Mouse (Mus musculus): ENCODE results near the gene Gabarapl1. TPM values are rescaled to one million over a fixed set of nuclear protein-coding genes. Genes with fewer than 3 reads are reported as not detected.

Gabarapl1 gene
- polyA plus RNA-seq, 1 experiment, result 13.5 TPM

- H3K27me3 ChIP-seq (ENCODE audit: control insufficient read depth, insufficient read depth, low read length), result no peaks in the 10 kb centered on the region
- no peak overlapping the region for H3K4me3 ChIP-seq (ENCODE audit: low read depth, low read length)
- no peaks in the 10 kb centered on the region for H3K36me3 ChIP-seq (ENCODE audit: control insufficient read depth, insufficient read depth, low read length)
- H3K27ac ChIP-seq (ENCODE audit: insufficient read depth, low read depth, low read length), result no peak overlapping the region
- TF ChIP-seq CTCF (IDR thresholded peaks at IDR 0.05; ENCODE audit: extremely low read depth, insufficient read length, insufficient replicate concordance, low read depth, low read length) (no peak), POLR2A (IDR thresholded peaks at IDR 0.05; ENCODE audit: low read depth, low read length) (no peak)
- H3K4me1 ChIP-seq (ENCODE audit: control insufficient read depth, insufficient read depth, insufficient read length, low read length), result peaks cover 12% of the 10 kb centered on the region
- 46% methylated on average over 6 of the region's 6 CpGs for WGBS
Observed at GRCm38 (mm10) chr6:129510120-129510911, 22.6 kb upstream of the Gabarapl1 start.

GRCm38 (mm10) chr6:129512367-129512766, 20.6 kb upstream of the Gabarapl1 start, which contains the start of gene Tmem52b:
Gene Tmem52b, plus strand, starts transcription at chr6:129512555.
- H3K4me3 ChIP-seq (ENCODE audit: low read depth, low read length), result no peak within 1 kb of the TSS
- WGBS, result 32% methylated on average over 3 of the region's 3 CpGs
- no peaks in the 10 kb centered on the region for H3K36me3 ChIP-seq (ENCODE audit: control insufficient read depth, insufficient read depth, low read length)
- no peak within 1 kb of the TSS for H3K27ac ChIP-seq (ENCODE audit: insufficient read depth, low read depth, low read length)
- no peaks in the 10 kb centered on the region for H3K27me3 ChIP-seq (ENCODE audit: control insufficient read depth, insufficient read depth, low read length)
- TF ChIP-seq CTCF (IDR thresholded peaks at IDR 0.05; ENCODE audit: extremely low read depth, insufficient read length, insufficient replicate concordance, low read depth, low read length), result no peak
- no peak for TF ChIP-seq POLR2A (IDR thresholded peaks at IDR 0.05; ENCODE audit: low read depth, low read length)
- peaks cover 12% of the 10 kb centered on the region for H3K4me1 ChIP-seq (ENCODE audit: control insufficient read depth, insufficient read depth, insufficient read length, low read length)

- no peak for TF ChIP-seq POLR2A (IDR thresholded peaks at IDR 0.05; ENCODE audit: low read depth, low read length)
- no peak for TF ChIP-seq CTCF (IDR thresholded peaks at IDR 0.05; ENCODE audit: extremely low read depth, insufficient read length, insufficient replicate concordance, low read depth, low read length)
- H3K36me3 ChIP-seq (ENCODE audit: control insufficient read depth, insufficient read depth, low read length), result no peaks in the 10 kb centered on the region
- H3K27ac ChIP-seq (ENCODE audit: insufficient read depth, low read depth, low read length), result no peak overlapping the region
- H3K4me1 ChIP-seq (ENCODE audit: control insufficient read depth, insufficient read depth, insufficient read length, low read length), result peaks cover 12% of the 10 kb centered on the region
- WGBS, result 14% methylated on average over 8 of the region's 8 CpGs
- H3K27me3 ChIP-seq (ENCODE audit: control insufficient read depth, insufficient read depth, low read length), result no peaks in the 10 kb centered on the region
- H3K4me3 ChIP-seq (ENCODE audit: low read depth, low read length), result no peak overlapping the region
Observed at GRCm38 (mm10) chr6:129512868-129513267, 20.1 kb upstream of the Gabarapl1 start.

GRCm38 (mm10) chr6:129513409-129513808, 19.6 kb upstream of the Gabarapl1 start:
- Histone ChIP-seq H3K4me1 (ENCODE audit: control insufficient read depth, insufficient read depth, insufficient read length, low read length) (peaks cover 12% of the 10 kb centered on the region), H3K4me3 (ENCODE audit: low read depth, low read length) (no peak overlapping the region), H3K36me3 (ENCODE audit: control insufficient read depth, insufficient read depth, low read length) (no peaks in the 10 kb centered on the region), H3K27ac (ENCODE audit: insufficient read depth, low read depth, low read length) (no peak overlapping the region), H3K27me3 (ENCODE audit: control insufficient read depth, insufficient read depth, low read length) (no peaks in the 10 kb centered on the region)
- WGBS, result 43% methylated on average over 1 of the region's 1 CpGs
- TF ChIP-seq CTCF (IDR thresholded peaks at IDR 0.05; ENCODE audit: extremely low read depth, insufficient read length, insufficient replicate concordance, low read depth, low read length) (no peak), POLR2A (IDR thresholded peaks at IDR 0.05; ENCODE audit: low read depth, low read length) (no peak)

- TF ChIP-seq POLR2A (IDR thresholded peaks at IDR 0.05; ENCODE audit: low read depth, low read length), result no peak
- TF ChIP-seq CTCF (IDR thresholded peaks at IDR 0.05; ENCODE audit: extremely low read depth, insufficient read length, insufficient replicate concordance, low read depth, low read length), result no peak
- Histone ChIP-seq H3K27ac (ENCODE audit: insufficient read depth, low read depth, low read length) (no peak overlapping the region), H3K4me3 (ENCODE audit: low read depth, low read length) (no peak overlapping the region), H3K4me1 (ENCODE audit: control insufficient read depth, insufficient read depth, insufficient read length, low read length) (peaks cover 12% of the 10 kb centered on the region), H3K27me3 (ENCODE audit: control insufficient read depth, insufficient read depth, low read length) (no peaks in the 10 kb centered on the region), H3K36me3 (ENCODE audit: control insufficient read depth, insufficient read depth, low read length) (no peaks in the 10 kb centered on the region)
- 29% methylated on average over 2 of the region's 2 CpGs for WGBS
Observed at GRCm38 (mm10) chr6:129514376-129514775, 18.6 kb upstream of the Gabarapl1 start.

- Histone ChIP-seq H3K4me1 (ENCODE audit: control insufficient read depth, insufficient read depth, insufficient read length, low read length) (peaks cover 7% of the 10 kb centered on the region), H3K4me3 (ENCODE audit: low read depth, low read length) (no peak overlapping the region), H3K36me3 (ENCODE audit: control insufficient read depth, insufficient read depth, low read length) (no peaks in the 10 kb centered on the region), H3K27ac (ENCODE audit: insufficient read depth, low read depth, low read length) (no peak overlapping the region), H3K27me3 (ENCODE audit: control insufficient read depth, insufficient read depth, low read length) (no peaks in the 10 kb centered on the region)
- WGBS, result 81% methylated on average over 3 of the region's 3 CpGs
- TF ChIP-seq CTCF (IDR thresholded peaks at IDR 0.05; ENCODE audit: extremely low read depth, insufficient read length, insufficient replicate concordance, low read depth, low read length), result no peak
- TF ChIP-seq POLR2A (IDR thresholded peaks at IDR 0.05; ENCODE audit: low read depth, low read length), result no peak
Observed at GRCm38 (mm10) chr6:129515068-129515467, 17.9 kb upstream of the Gabarapl1 start.

- Histone ChIP-seq H3K36me3 (ENCODE audit: control insufficient read depth, insufficient read depth, low read length) (no peaks in the 10 kb centered on the region), H3K4me1 (ENCODE audit: control insufficient read depth, insufficient read depth, insufficient read length, low read length) (peaks cover 7% of the 10 kb centered on the region), H3K4me3 (ENCODE audit: low read depth, low read length) (no peak overlapping the region), H3K27ac (ENCODE audit: insufficient read depth, low read depth, low read length) (no peak overlapping the region), H3K27me3 (ENCODE audit: control insufficient read depth, insufficient read depth, low read length) (no peaks in the 10 kb centered on the region)
- TF ChIP-seq POLR2A (IDR thresholded peaks at IDR 0.05; ENCODE audit: low read depth, low read length), result no peak
- TF ChIP-seq CTCF (IDR thresholded peaks at IDR 0.05; ENCODE audit: extremely low read depth, insufficient read length, insufficient replicate concordance, low read depth, low read length), result no peak
- 76% methylated on average over 10 of the region's 10 CpGs for WGBS
Observed at GRCm38 (mm10) chr6:129516388-129516787, 16.6 kb upstream of the Gabarapl1 start.

Measured in small intestine, adult 2 months (tissue).